In genomic region chr16:96157171-96157570, GRCm38 (mm10) we compare ENCODE assay signal across 20 mouse cellular contexts. TPM values are rescaled to one million over a fixed set of nuclear protein-coding genes. Genes with fewer than 3 reads are reported as not detected.
DNase-seq lines count a peak whose midpoint lies in the region; ATAC-seq and TF ChIP-seq lines count a peak whose summit lies in the region.
"Had no signal": no experiment of that assay in that cellular context is flagged by ENCODE, and none has a peak within 500 bp of the region (broad histone marks: within the 10 kb centered on the region; RNA-seq: fewer than 3 reads in every experiment).

No protein-coding gene starts in this region.

- no peak for TF ChIP-seq CTCF in layer of hippocampus, adult 2 months (conservative IDR thresholded peaks at IDR 0.05)

- no peak overlapping the region for H3K4me3 ChIP-seq in neural tube, embryonic 13.5 days
- H3K4me3 ChIP-seq in layer of hippocampus, adult 2 months: no peak overlapping the region
- H3K4me3 ChIP-seq in liver, embryonic 12.5 days: no peak overlapping the region
- H3K4me3 ChIP-seq: heart, embryonic 13.5 days; intestine, embryonic 15.5 days; limb, embryonic 12.5 days; neural tube, embryonic 12.5 days had no signal

- no peaks in the 10 kb centered on the region for H3K9me3 ChIP-seq in neural tube, embryonic 13.5 days
- H3K9me3 ChIP-seq in liver, embryonic 12.5 days (replicated peaks): no peaks in the 10 kb centered on the region
- H3K9me3 ChIP-seq: heart, embryonic 13.5 days; intestine, embryonic 15.5 days; limb, embryonic 12.5 days; neural tube, embryonic 12.5 days had no signal

- H3K27ac ChIP-seq in neural tube, embryonic 13.5 days (replicated peaks): peak overlapping the region; percentile 42
- H3K27ac ChIP-seq in layer of hippocampus, adult 2 months: peak overlapping the region; percentile 56
- H3K27ac ChIP-seq in liver, embryonic 12.5 days: no peak overlapping the region
- H3K27ac ChIP-seq: heart, embryonic 13.5 days; intestine, embryonic 15.5 days; kidney, postnatal 0 days; limb, embryonic 12.5 days; neural tube, embryonic 12.5 days had no signal

- peaks cover 33% of the 10 kb centered on the region for H3K36me3 ChIP-seq in neural tube, embryonic 13.5 days
- H3K36me3 ChIP-seq in liver, embryonic 12.5 days: peaks cover 54% of the 10 kb centered on the region
- H3K36me3 ChIP-seq: intestine, embryonic 15.5 days had no signal

- no peak; the same call in 1 of the 2 replicates for ATAC-seq in neural tube, embryonic 13.5 days (ENCODE audit: low read depth)
- no peak for ATAC-seq in megakaryocyte-erythroid progenitor cell, adult 5-6 weeks (replicated peaks; ENCODE audit: low FRiP score, low TSS enrichment, poor library complexity, severe bottlenecking)
- no peak for ATAC-seq in liver, embryonic 12.5 days
- ATAC-seq: activated CD4-positive, CD25-positive, alpha-beta regulatory T cell, adult 4 months; forebrain, embryonic 16.5 days; intestine, embryonic 15.5 days; liver, postnatal 0 days; midbrain, embryonic 16.5 days had no signal

- peaks cover 40% of the 10 kb centered on the region for H3K4me1 ChIP-seq in neural tube, embryonic 13.5 days (replicated peaks)
- H3K4me1 ChIP-seq in liver, embryonic 12.5 days: peaks cover 15% of the 10 kb centered on the region

- H3K4me2 ChIP-seq in neural tube, embryonic 13.5 days: no peak overlapping the region
- no peak overlapping the region for H3K4me2 ChIP-seq in liver, embryonic 12.5 days
- H3K4me2 ChIP-seq: heart, embryonic 13.5 days; intestine, embryonic 15.5 days; limb, embryonic 12.5 days; neural tube, embryonic 12.5 days had no signal

- DNase-seq in neural tube, embryonic 10.5 days (ENCODE audit: extremely low spot score, low spot score): no peak
- DNase-seq in layer of hippocampus, adult 2 months (ENCODE audit: low spot score in 2 of 2): peak; percentile 67 to 73
- peak; percentile 74 to 83 for DNase-seq in left cerebral cortex, adult 9 months (ENCODE audit: low spot score in 2 of 2)
- peak; percentile 86 for DNase-seq in telencephalon, adult 2 months (ENCODE audit: low read depth, low spot score)
- DNase-seq: liver, postnatal 0 days; lung, postnatal 36 days; thymus, postnatal 14 days had no signal

- WGBS in neural tube, embryonic 13.5 days: 77% methylated on average over 11 of the region's 11 CpGs
- 81% methylated on average over 11 of the region's 11 CpGs for WGBS in liver, embryonic 12.5 days (ENCODE audit: insufficient replicate concordance)

- no peak overlapping the region for H3K9ac ChIP-seq in neural tube, embryonic 13.5 days
- H3K9ac ChIP-seq in liver, embryonic 12.5 days: no peak overlapping the region
- H3K9ac ChIP-seq: heart, embryonic 13.5 days; intestine, embryonic 15.5 days; limb, embryonic 12.5 days; liver, postnatal 0 days; neural tube, embryonic 12.5 days had no signal

- no peaks in the 10 kb centered on the region for H3K27me3 ChIP-seq in neural tube, embryonic 13.5 days
- peaks cover 6% of the 10 kb centered on the region; the same call in 1 of the 2 replicates for H3K27me3 ChIP-seq in liver, embryonic 12.5 days (replicated peaks)
- H3K27me3 ChIP-seq: CH12.LX; heart, embryonic 13.5 days; intestine, embryonic 15.5 days; limb, embryonic 12.5 days; neural tube, embryonic 12.5 days had no signal

RNA-seq across cellular contexts. Expression of gene Wrb, which starts 12.0 kb away (rescaled TPM):
- polyA plus RNA-seq in neural tube, embryonic 13.5 days (2015; fragmentation: Nextera tagmentation; extraction: Ambion mirVana): 157 and 162 TPM in 2 replicates
- total RNA-seq in layer of hippocampus, adult 2 months (2021): 10 to 100 TPM; 66.8 to 69.8 TPM
- total RNA-seq in megakaryocyte-erythroid progenitor cell, adult 5-6 weeks (2014; fragmentation: Nextera tagmentation): 14.2 and 16.5 TPM in 2 replicates
- 11.1 and 25.0 TPM in 2 replicates for total RNA-seq in megakaryocyte-erythroid progenitor cell, adult 5-6 weeks (2017)
- polyA plus RNA-seq in liver, embryonic 12.5 days (2016; fragmentation: Nextera tagmentation; extraction: Ambion mirVana): 26.0 and 30.9 TPM in 2 replicates

RNA-seq across cellular contexts. Expression of gene Hmgn1, which starts 29.6 kb away (rescaled TPM):
- 441 and 519 TPM in 2 replicates for polyA plus RNA-seq in neural tube, embryonic 13.5 days (2015; fragmentation: Nextera tagmentation; extraction: Ambion mirVana)
- total RNA-seq in layer of hippocampus, adult 2 months (2021): 10 to 100 TPM; 68.5 to 73.7 TPM
- total RNA-seq in megakaryocyte-erythroid progenitor cell, adult 5-6 weeks (2014; fragmentation: Nextera tagmentation): 204 and 213 TPM in 2 replicates
- total RNA-seq in megakaryocyte-erythroid progenitor cell, adult 5-6 weeks (2017): 395 and 654 TPM in 2 replicates
- 238 and 246 TPM in 2 replicates for polyA plus RNA-seq in liver, embryonic 12.5 days (2016; fragmentation: Nextera tagmentation; extraction: Ambion mirVana)

RNA-seq across cellular contexts. Expression of gene Lca5l, which starts 34.9 kb away (rescaled TPM):
- 1.6 TPM in 2 replicates for polyA plus RNA-seq in neural tube, embryonic 13.5 days (2015; fragmentation: Nextera tagmentation; extraction: Ambion mirVana)
- total RNA-seq in layer of hippocampus, adult 2 months (2021): 1 to 10 TPM; 2.4 to 2.7 TPM
- total RNA-seq in megakaryocyte-erythroid progenitor cell, adult 5-6 weeks (2014; fragmentation: Nextera tagmentation): not detected in 2 replicates
- total RNA-seq in megakaryocyte-erythroid progenitor cell, adult 5-6 weeks (2017): not detected in 2 replicates
- polyA plus RNA-seq in liver, embryonic 12.5 days (2016; fragmentation: Nextera tagmentation; extraction: Ambion mirVana): 0.17 and 0.20 TPM in 2 replicates

RNA-seq across cellular contexts. Expression of gene Sh3bgr, which starts 43.1 kb away (rescaled TPM):
- polyA plus RNA-seq in neural tube, embryonic 13.5 days (2015; fragmentation: Nextera tagmentation; extraction: Ambion mirVana): 3.0 and 4.6 TPM in 2 replicates
- 1 to 10 TPM; 2.1 to 3.3 TPM for total RNA-seq in layer of hippocampus, adult 2 months (2021)
- 2.6 TPM in 1 of 2 replicates, not detected in the other for total RNA-seq in megakaryocyte-erythroid progenitor cell, adult 5-6 weeks (2014; fragmentation: Nextera tagmentation)
- not detected in 2 replicates for total RNA-seq in megakaryocyte-erythroid progenitor cell, adult 5-6 weeks (2017)
- 1.1 and 1.7 TPM in 2 replicates for polyA plus RNA-seq in liver, embryonic 12.5 days (2016; fragmentation: Nextera tagmentation; extraction: Ambion mirVana)
- total RNA-seq: hematopoietic stem cell, adult 5-6 weeks had no signal
- polyA plus RNA-seq: activated CD4-positive, CD25-positive, alpha-beta regulatory T cell, adult 4 months; liver, postnatal 0 days had no signal
